Mouse (Mus musculus): ENCODE measurements around the gene Cdk4.
A peak's percentile ranks its signal among the peaks of the same experiment; 100 is the strongest.

Cdk4 gene

GRCm38 (mm10) chr10:127073981-127074380 is 10.6 kb downstream of the Cdk4 start:
- DNase-seq (ENCODE audit: low spot score in 2 of 2): no peak

- DNase-seq (ENCODE audit: low spot score in 2 of 2): no peak
Observed at GRCm38 (mm10) chr10:127075080-127075479, 11.7 kb downstream of the Cdk4 start, which contains the start of gene Agap2. TSS of gene Agap2 (plus strand) at chr10:127075284.

- no peak for DNase-seq (ENCODE audit: low spot score in 2 of 2)
Observed at GRCm38 (mm10) chr10:127075651-127076050, 12.3 kb downstream of the Cdk4 start.

- no peak for DNase-seq (ENCODE audit: low spot score in 2 of 2)
Observed at GRCm38 (mm10) chr10:127076082-127076481, 12.7 kb downstream of the Cdk4 start.

GRCm38 (mm10) chr10:127077515-127077914 is 14.2 kb downstream of the Cdk4 start:
- DNase-seq (ENCODE audit: low spot score in 2 of 2): no peak

GRCm38 (mm10) chr10:127078001-127078676 is 14.8 kb downstream of the Cdk4 start:
- no peak for DNase-seq (ENCODE audit: low spot score in 2 of 2)

- peak in 1 of 2 experiments; percentile 61 for DNase-seq (ENCODE audit: low spot score in 2 of 2)
Observed at GRCm38 (mm10) chr10:127078677-127079575, 15.6 kb downstream of the Cdk4 start.

GRCm38 (mm10) chr10:127079665-127080391 is 16.5 kb downstream of the Cdk4 start:
- DNase-seq (ENCODE audit: low spot score in 2 of 2): no peak

GRCm38 (mm10) chr10:127080901-127081780 is 17.8 kb downstream of the Cdk4 start:
- DNase-seq (ENCODE audit: low spot score in 2 of 2): no peak

GRCm38 (mm10) chr10:127081996-127082620 is 18.8 kb downstream of the Cdk4 start:
- no peak for DNase-seq (ENCODE audit: low spot score in 2 of 2)

- no peak for DNase-seq (ENCODE audit: low spot score in 2 of 2)
Observed at GRCm38 (mm10) chr10:127083292-127083914, 20.1 kb downstream of the Cdk4 start.

GRCm38 (mm10) chr10:127083915-127084306 is 20.6 kb downstream of the Cdk4 start:
- no peak for DNase-seq (ENCODE audit: low spot score in 2 of 2)

- no peak for DNase-seq (ENCODE audit: low spot score in 2 of 2)
Observed at GRCm38 (mm10) chr10:127085052-127085451, 21.7 kb downstream of the Cdk4 start.

GRCm38 (mm10) chr10:127085633-127086032 is 22.3 kb downstream of the Cdk4 start:
- DNase-seq (ENCODE audit: low spot score in 2 of 2): no peak

GRCm38 (mm10) chr10:127090560-127091411 is 27.5 kb downstream of the Cdk4 start:
- no peak for DNase-seq (ENCODE audit: low spot score in 2 of 2)

GRCm38 (mm10) chr10:127091507-127092396 is 28.4 kb downstream of the Cdk4 start:
- no peak for DNase-seq (ENCODE audit: low spot score in 2 of 2)

- DNase-seq (ENCODE audit: low spot score in 2 of 2): no peak
Observed at GRCm38 (mm10) chr10:127092742-127093141, 29.4 kb downstream of the Cdk4 start.

- no peak for DNase-seq (ENCODE audit: low spot score in 2 of 2)
Observed at GRCm38 (mm10) chr10:127094382-127094802, 31.1 kb downstream of the Cdk4 start.

Measured in cerebellum, postnatal 4 days (tissue).